In genomic region chr9:62122508-62123215, GRCm38 (mm10) we compare ENCODE assay signal across 8 mouse cellular contexts. TPM values are rescaled to one million over a fixed set of nuclear protein-coding genes. Genes with fewer than 3 reads are reported as not detected.
DNase-seq lines count a peak whose midpoint lies in the region; ATAC-seq lines count a peak whose summit lies in the region.

TSS of gene Glce (minus strand) at chr9:62122655.

- peaks cover 13% of the 10 kb centered on the region for H3K4me1 ChIP-seq in forebrain, embryonic 14.5 days (ENCODE audit: control insufficient read depth, insufficient read depth, low read length)
- peaks cover 26% of the 10 kb centered on the region for H3K4me1 ChIP-seq in neural tube, embryonic 15.5 days

- H3K4me2 ChIP-seq in forebrain, embryonic 14.5 days (ENCODE audit: low read length): peak within 1 kb of the TSS; percentile 69
- peak within 1 kb of the TSS; percentile 67 for H3K4me2 ChIP-seq in neural tube, embryonic 15.5 days

- peak within 1 kb of the TSS; percentile 71 for H3K4me3 ChIP-seq in forebrain, embryonic 14.5 days (ENCODE audit: low read depth, low read length)
- peak within 1 kb of the TSS; percentile 96 for H3K4me3 ChIP-seq in neural tube, embryonic 15.5 days (replicated peaks)

- under 1% methylated on average over 51 of the region's 51 CpGs for WGBS in forebrain, embryonic 14.5 days
- under 1% methylated on average over 51 of the region's 51 CpGs for WGBS in neural tube, embryonic 15.5 days

- DNase-seq in ES-CJ7 (ENCODE audit: low read depth, low spot score): peak; percentile 99
- DNase-seq in cerebellum, adult 11 months: peak; percentile 98
- DNase-seq in forebrain, embryonic 14.5 days (ENCODE audit: low spot score): peak; percentile 98
- DNase-seq in heart, postnatal 14 days: peak; percentile 97 to 98
- DNase-seq in layer of hippocampus, adult 11-12 months (ENCODE audit: low spot score): peak; percentile 99
- peak; percentile 96 to 97 for DNase-seq in lung, adult 18-20 months
- peak; percentile 98 for DNase-seq in testis, postnatal 14 days (ENCODE audit: low spot score)

- no peaks in the 10 kb centered on the region for H3K9me3 ChIP-seq in forebrain, embryonic 14.5 days (replicated peaks; ENCODE audit: control insufficient read depth, low read length)
- no peaks in the 10 kb centered on the region for H3K9me3 ChIP-seq in neural tube, embryonic 15.5 days (replicated peaks)

- peak; percentile 100 for ATAC-seq in forebrain, embryonic 14.5 days
- peak; percentile 99 for ATAC-seq in neural tube, embryonic 15.5 days (ENCODE audit: low FRiP score)

- H3K36me3 ChIP-seq in forebrain, embryonic 14.5 days (ENCODE audit: control insufficient read depth, insufficient read depth, low read length): no peaks in the 10 kb centered on the region
- H3K36me3 ChIP-seq in neural tube, embryonic 15.5 days: no peaks in the 10 kb centered on the region

- H3K27ac ChIP-seq in forebrain, embryonic 14.5 days (ENCODE audit: low read depth, low read length): peak within 1 kb of the TSS; percentile 89
- H3K27ac ChIP-seq in neural tube, embryonic 15.5 days (replicated peaks): peak within 1 kb of the TSS; percentile 97

- H3K27me3 ChIP-seq in forebrain, embryonic 14.5 days (replicated peaks; ENCODE audit: control insufficient read depth, insufficient read depth, low read length): no peaks in the 10 kb centered on the region
- H3K27me3 ChIP-seq in neural tube, embryonic 15.5 days (replicated peaks): no peaks in the 10 kb centered on the region

- intact Hi-C loops in heart, postnatal 14 days (cut with DNase I): loop anchor here (5.0 to 10.0 kb wide), 2 partner anchors 120 to 158 kb away; no protein-coding TSS in a partner anchor

- peak within 1 kb of the TSS; percentile 86 for H3K9ac ChIP-seq in forebrain, embryonic 14.5 days (ENCODE audit: low read length)
- H3K9ac ChIP-seq in neural tube, embryonic 15.5 days (replicated peaks): peak within 1 kb of the TSS; percentile 97

RNA-seq across cellular contexts. Expression of gene Glce, which starts in this region (rescaled TPM):
- 16.0 and 18.5 TPM in 2 replicates for polyA plus RNA-seq in forebrain, embryonic 14.5 days (2014; fragmentation: Nextera tagmentation; extraction: Ambion mirVana)
- total RNA-seq in heart, postnatal 14 days (2021): 10 to 100 TPM; 11.5 to 12.0 TPM
- 20.0 and 22.1 TPM in 2 replicates for polyA plus RNA-seq in neural tube, embryonic 15.5 days (2015; fragmentation: Nextera tagmentation; extraction: Ambion mirVana)

Comparison
In these comparisons a context has a peak if more than half of its experiments do, and no peak if none do; other contexts are left out.
1. Peak in every context shown above with its lines: DNase-seq, ATAC-seq, H3K4me3 ChIP-seq and H3K27ac ChIP-seq.